Mouse (Mus musculus) intestine, postnatal 0 days (tissue): Measurements from ENCODE around the gene Adgrl3. TPM values are rescaled to one million over a fixed set of nuclear protein-coding genes. Genes with fewer than 3 reads are reported as not detected.

Experiments
- ATAC-seq: fragments of 200-750 bp; cut with Nextera tagmentation; 2 replicates; pipeline ENCODE4 v1.8.0; 2017; ENCODE audit warnings: mild to moderate bottlenecking, moderate TSS enrichment, moderate library complexity
- H3K27ac ChIP-seq: fragments of 300-500 bp; sonication (generic); 2 replicates; pipeline ENCODE4 v1.5.1; 2014; ENCODE audit warnings: mild to moderate bottlenecking, low read depth, low read length, moderate library complexity
- H3K27me3 ChIP-seq: fragments of 300-500 bp; sonication (generic); replicated peaks from 2 replicates; pipeline ENCODE4 v1.6.1; 2014; ENCODE audit warnings: low read length, mixed read lengths; ENCODE audit not compliant: control insufficient read depth, insufficient read depth
- H3K36me3 ChIP-seq: fragments of 300-500 bp; sonication (generic); 2 replicates; pipeline ENCODE4 v1.6.1; 2014; ENCODE audit warnings: mild to moderate bottlenecking, moderate library complexity; ENCODE audit not compliant: control insufficient read depth, insufficient read depth
- H3K4me1 ChIP-seq: fragments of 300-500 bp; sonication (generic); replicated peaks from 2 replicates; pipeline ENCODE4 v1.6.1; 2014; ENCODE audit warnings: antibody characterized with exemption, low read length, mixed read lengths; ENCODE audit not compliant: control insufficient read depth, insufficient read depth
- H3K4me2 ChIP-seq: fragments of 300-500 bp; sonication (generic); replicated peaks from 2 replicates; pipeline ENCODE4 v1.6.1; 2014; ENCODE audit warnings: low read depth, mild to moderate bottlenecking, moderate library complexity
- H3K4me3 ChIP-seq: fragments of 300-500 bp; sonication (generic); 2 replicates; pipeline ENCODE4 v1.5.1; 2014; ENCODE audit warnings: low read depth, low read length
- H3K9ac ChIP-seq: fragments of 300-500 bp; sonication (generic); 2 replicates; pipeline ENCODE4 v1.6.1; 2014; ENCODE audit warnings: mild to moderate bottlenecking, low read depth, low read length
- H3K9me3 ChIP-seq: fragments of 300-500 bp; sonication (generic); 2 replicates; pipeline ENCODE4 v1.6.1; 2016; ENCODE audit warnings: mixed run types; ENCODE audit not compliant: control insufficient read depth
- CTCF ChIP-seq: sonication (generic); IDR thresholded peaks from 2 replicates; pipeline ENCODE4 v1.5.1; 2016; ENCODE audit warnings: low read depth, mild to moderate bottlenecking, control low read depth, antibody characterized with exemption, moderate library complexity
- WGBS: fragments of 180-500 bp; shearing (Covaris S2); extraction: QIAGEN DNeasy Blood & Tissue Kit; methylation state at CpG from one replicate; pipeline ENCODE4 v1.1.7; 2014; 5-methylcytosine and 5-hydroxymethylcytosine counted together
- polyA plus RNA-seq: library from polyadenylated mRNA; unstranded; fragments of >200 nt; fragmentation: Nextera tagmentation; extraction: Ambion mirVana; gene quantifications from 2 replicates; pipeline ENCODE4 v1.2.1, GENCODE M21; 2015

The Adgrl3 gene
- polyA plus RNA-seq, 1 experiment from 2014 or later = 4.2 TPM

- no peak for TF ChIP-seq CTCF
- 82% methylated on average over 8 of the region's 8 CpGs for WGBS
- ATAC-seq = no peak
- Histone ChIP-seq H3K9ac (no peak overlapping the region), H3K27ac (no peak overlapping the region), H3K4me3 (no peak overlapping the region), H3K4me1 (no peaks in the 10 kb centered on the region), H3K27me3 (no peaks in the 10 kb centered on the region), H3K36me3 (no peaks in the 10 kb centered on the region), H3K9me3 (no peaks in the 10 kb centered on the region), H3K4me2 (no peak overlapping the region)
These were observed 344.3 kb downstream of the Adgrl3 start for GRCm38 (mm10) chr5:81364198-81364643.

GRCm38 (mm10) chr5:81365250-81365649, 345.3 kb downstream of the Adgrl3 start:
- Histone ChIP-seq H3K9me3 (no peaks in the 10 kb centered on the region), H3K36me3 (no peaks in the 10 kb centered on the region), H3K4me1 (no peaks in the 10 kb centered on the region), H3K4me3 (no peak overlapping the region), H3K4me2 (no peak overlapping the region), H3K9ac (no peak overlapping the region), H3K27me3 (no peaks in the 10 kb centered on the region), H3K27ac (no peak overlapping the region)
- 67% methylated on average over 2 of the region's 2 CpGs for WGBS
- TF ChIP-seq CTCF = no peak
- no peak for ATAC-seq

DNA sequence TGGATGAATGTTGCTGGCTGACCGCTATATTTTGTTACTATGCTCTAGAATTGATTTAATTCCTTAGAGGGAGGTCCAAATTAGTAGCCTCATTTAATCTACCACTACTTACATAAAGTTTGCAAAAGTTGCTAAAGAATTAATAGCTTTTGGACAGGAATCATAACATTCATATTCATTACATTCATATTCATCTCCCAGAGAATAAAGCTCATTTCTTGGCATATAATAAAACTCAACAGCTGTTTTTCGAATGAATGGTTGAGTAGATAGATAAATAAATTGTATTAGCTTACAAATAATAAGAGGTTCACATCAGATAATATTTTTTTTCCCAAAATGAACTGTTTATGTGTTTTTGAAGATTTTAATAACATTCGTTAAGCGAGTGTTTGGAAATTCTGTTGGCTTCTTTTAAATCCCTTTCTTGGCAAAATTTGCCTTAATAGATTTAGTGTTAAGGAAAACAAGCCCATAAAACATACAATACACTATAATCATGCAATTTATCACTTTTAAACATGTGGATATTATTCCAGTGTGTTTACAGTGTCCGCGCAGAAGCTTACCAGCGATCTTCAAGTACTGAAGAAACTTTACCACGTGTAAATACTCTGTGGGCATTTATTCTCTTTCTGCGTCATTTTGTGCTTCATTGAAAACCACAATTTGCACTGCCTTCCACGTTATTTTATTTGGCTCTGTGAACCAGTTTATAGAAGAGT, 350.4 kb downstream of the Adgrl3 start:
- no peak overlapping the region for H3K9ac ChIP-seq
- no peaks in the 10 kb centered on the region for H3K9me3 ChIP-seq
- no peak overlapping the region for H3K27ac ChIP-seq
- H3K27me3 ChIP-seq = no peaks in the 10 kb centered on the region
- no peak for ATAC-seq
- TF ChIP-seq CTCF = no peak
- no peaks in the 10 kb centered on the region for H3K36me3 ChIP-seq
- H3K4me1 ChIP-seq = no peaks in the 10 kb centered on the region
- WGBS = 63% methylated on average over 10 of the region's 10 CpGs
- no peak overlapping the region for H3K4me3 ChIP-seq
- H3K4me2 ChIP-seq = no peak overlapping the region

GRCm38 (mm10) chr5:81375992-81376391, 356.1 kb downstream of the Adgrl3 start:
- Histone ChIP-seq H3K27ac (no peak overlapping the region), H3K4me1 (no peaks in the 10 kb centered on the region), H3K27me3 (no peaks in the 10 kb centered on the region), H3K4me2 (no peak overlapping the region), H3K4me3 (no peak overlapping the region), H3K36me3 (no peaks in the 10 kb centered on the region), H3K9me3 (no peaks in the 10 kb centered on the region), H3K9ac (no peak overlapping the region)
- no peak for ATAC-seq
- TF ChIP-seq CTCF = peak; percentile 32
- WGBS = 89% methylated on average over 7 of the region's 7 CpGs

DNA sequence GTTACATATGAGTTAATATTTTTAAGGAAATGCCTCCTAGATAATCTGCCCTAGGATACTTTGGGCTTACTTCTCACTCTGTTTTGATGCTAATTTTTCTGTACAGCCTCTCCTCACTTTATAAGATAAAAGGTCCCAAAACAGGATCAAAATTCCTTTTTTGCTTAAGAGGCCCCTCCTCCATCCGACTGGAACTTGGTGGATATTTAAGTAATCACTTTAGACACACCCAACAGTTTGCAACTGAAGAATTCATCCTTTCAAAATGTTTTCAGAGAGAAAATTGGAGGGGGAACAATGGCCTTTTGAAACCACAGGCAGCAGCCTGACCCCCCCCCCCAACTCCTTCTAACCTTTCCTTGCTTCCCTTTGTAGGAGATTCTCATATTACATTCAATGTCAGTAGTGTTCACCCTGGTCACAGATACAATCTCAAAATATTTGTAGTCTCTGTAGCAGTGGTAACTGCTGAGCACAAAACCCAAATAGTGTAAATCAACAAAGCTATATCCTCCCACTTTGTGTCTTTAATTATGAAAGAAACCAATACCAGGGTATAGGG, 385.7 kb downstream of the Adgrl3 start:
- H3K27ac ChIP-seq = no peak overlapping the region
- H3K9ac ChIP-seq = no peak overlapping the region
- ATAC-seq = no peak

GRCm38 (mm10) chr5:81417326-81417725, 397.4 kb downstream of the Adgrl3 start:
- H3K27me3 ChIP-seq = no peaks in the 10 kb centered on the region
- ATAC-seq = no peak
- H3K9me3 ChIP-seq = no peaks in the 10 kb centered on the region
- WGBS = 58% methylated on average over 3 of the region's 3 CpGs
- H3K36me3 ChIP-seq = no peaks in the 10 kb centered on the region
- TF ChIP-seq CTCF = no peak
- no peak overlapping the region for H3K27ac ChIP-seq
- no peak overlapping the region for H3K4me3 ChIP-seq
- no peaks in the 10 kb centered on the region for H3K4me1 ChIP-seq
- no peak overlapping the region for H3K9ac ChIP-seq
- H3K4me2 ChIP-seq = no peak overlapping the region

More for the DNA sequence above, 385.7 kb downstream of the Adgrl3 start:
- H3K36me3 ChIP-seq = no peaks in the 10 kb centered on the region
- no peak for TF ChIP-seq CTCF
- no peaks in the 10 kb centered on the region for H3K9me3 ChIP-seq
- no peak overlapping the region for H3K4me2 ChIP-seq
- H3K27me3 ChIP-seq = no peaks in the 10 kb centered on the region
- H3K4me1 ChIP-seq = no peaks in the 10 kb centered on the region
- 74% methylated on average over 1 of the region's 1 CpGs for WGBS
- no peak overlapping the region for H3K4me3 ChIP-seq
